Mouse (Mus musculus) hindlimb bud, embryonic 11.5 days (tissue): ENCODE measurements around the gene Gmfg.

ENCODE experiments used
- DNase-seq: peaks from one replicate; pipeline ENCODE4 v3.0.0-alpha.2; 2012; ENCODE audit warnings: low read depth, low spot score; ENCODE audit errors: extremely low spot score

Gene Gmfg

GRCm38 (mm10) chr7:28478854-28479253 lies 41.6 kb downstream of the Gmfg start:
- no peak for DNase-seq

- DNase-seq, result no peak
These were observed 45.6 kb downstream of the Gmfg start for GRCm38 (mm10) chr7:28482854-28483253.

GRCm38 (mm10) chr7:28484192-28484591 lies 46.9 kb downstream of the Gmfg start:
- DNase-seq, result no peak

- DNase-seq, result no peak
These were observed 50.8 kb downstream of the Gmfg start for GRCm38 (mm10) chr7:28488030-28488491.

GRCm38 (mm10) chr7:28490410-28490809 lies 53.2 kb downstream of the Gmfg start:
- peak; percentile 44 for DNase-seq

GRCm38 (mm10) chr7:28490903-28491302 lies 53.7 kb downstream of the Gmfg start:
- DNase-seq, result no peak

- no peak for DNase-seq
These were observed 55.1 kb downstream of the Gmfg start for GRCm38 (mm10) chr7:28492310-28492709.

- DNase-seq, result no peak
These were observed 58.2 kb downstream of the Gmfg start for GRCm38 (mm10) chr7:28495426-28495825.
